Mouse (Mus musculus) gastrocnemius, postnatal 4 days (tissue): Measurements from ENCODE around the gene Vps36. TPM values are rescaled to one million over a fixed set of nuclear protein-coding genes. Genes with fewer than 3 reads are reported as not detected.
A peak's percentile ranks its signal among the peaks of the same experiment; 100 is the strongest.

Experiments
- DNase-seq, 2 experiments: peaks; one replicate each; pipeline ENCODE4 v3.0.0; 2021 to 2022; ENCODE audit warnings: low spot score in 2 of 2, mixed read lengths in 2 of 2
- total RNA-seq, 2 experiments: library from RNA; stranded (reverse); gene quantifications; 2 replicates each; pipeline ENCODE4 v1.2.3; 2021

Vps36 gene
- total RNA-seq, 2 experiments from 2014 or later: 24.3 to 24.6 TPM

- no peak for DNase-seq
These were observed 14.9 kb downstream of the Vps36 start for GRCm38 (mm10) chr8:22207535-22207934.

DNA sequence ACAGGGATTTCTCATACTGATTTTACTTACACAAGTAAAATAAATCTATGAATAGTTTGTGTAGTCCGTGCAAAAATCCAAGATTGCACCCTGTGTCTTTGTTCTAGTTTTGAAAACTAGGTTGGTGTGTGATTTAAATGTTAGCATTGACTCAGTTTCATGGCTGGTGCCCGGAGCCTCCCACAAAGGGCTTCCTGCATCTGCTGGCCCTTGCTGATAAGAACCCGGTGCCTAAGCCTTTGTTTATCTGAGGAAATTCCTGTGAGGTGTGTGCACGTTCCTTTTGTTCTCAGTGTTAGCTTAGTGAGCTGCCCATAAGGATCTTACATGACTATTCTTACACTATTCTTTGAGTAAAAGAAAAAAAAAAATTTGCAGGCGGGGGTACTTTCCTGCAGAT is 16.4 kb downstream of the Vps36 start:
- DNase-seq: no peak

DNA sequence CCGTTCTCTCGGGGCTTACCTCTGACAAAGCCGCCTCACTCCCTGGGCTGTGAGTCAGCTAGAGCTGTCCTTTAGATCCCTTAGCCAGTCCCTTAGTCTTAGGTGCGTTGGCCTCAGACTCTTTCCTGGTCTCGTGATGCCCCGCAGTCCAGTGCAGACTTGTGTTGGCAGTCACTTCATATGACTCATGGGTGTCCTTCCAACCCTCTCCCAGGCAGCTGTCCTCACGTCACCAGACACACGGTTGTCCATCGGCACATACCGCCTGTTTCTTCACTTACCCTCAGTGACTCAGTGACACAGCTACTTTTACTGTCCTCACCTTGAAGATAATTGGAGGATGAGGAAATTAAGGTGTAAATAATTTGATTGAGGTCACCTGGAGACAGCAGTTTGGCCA is 22.2 kb downstream of the Vps36 start:
- DNase-seq: no peak

DNA sequence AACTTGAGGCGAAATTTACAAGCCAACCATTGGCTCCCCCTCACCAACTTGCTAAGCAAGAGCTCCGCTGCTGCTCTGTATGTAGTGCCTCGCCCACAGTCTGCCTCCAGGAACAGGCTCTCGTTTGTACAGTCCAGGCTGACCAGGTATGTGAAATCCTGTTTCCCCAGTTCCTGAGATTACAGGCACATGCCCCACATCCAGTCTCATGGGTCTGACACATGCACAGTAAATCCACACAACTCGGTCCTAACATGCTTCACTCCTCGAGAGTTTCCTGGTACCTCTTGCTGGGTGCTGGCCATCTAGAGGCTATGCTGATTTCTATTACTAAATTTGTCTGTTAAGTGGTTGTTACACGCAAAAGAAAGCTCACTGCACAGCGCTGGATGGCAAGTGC is 33.8 kb downstream of the Vps36 start:
- DNase-seq: no peak

DNA sequence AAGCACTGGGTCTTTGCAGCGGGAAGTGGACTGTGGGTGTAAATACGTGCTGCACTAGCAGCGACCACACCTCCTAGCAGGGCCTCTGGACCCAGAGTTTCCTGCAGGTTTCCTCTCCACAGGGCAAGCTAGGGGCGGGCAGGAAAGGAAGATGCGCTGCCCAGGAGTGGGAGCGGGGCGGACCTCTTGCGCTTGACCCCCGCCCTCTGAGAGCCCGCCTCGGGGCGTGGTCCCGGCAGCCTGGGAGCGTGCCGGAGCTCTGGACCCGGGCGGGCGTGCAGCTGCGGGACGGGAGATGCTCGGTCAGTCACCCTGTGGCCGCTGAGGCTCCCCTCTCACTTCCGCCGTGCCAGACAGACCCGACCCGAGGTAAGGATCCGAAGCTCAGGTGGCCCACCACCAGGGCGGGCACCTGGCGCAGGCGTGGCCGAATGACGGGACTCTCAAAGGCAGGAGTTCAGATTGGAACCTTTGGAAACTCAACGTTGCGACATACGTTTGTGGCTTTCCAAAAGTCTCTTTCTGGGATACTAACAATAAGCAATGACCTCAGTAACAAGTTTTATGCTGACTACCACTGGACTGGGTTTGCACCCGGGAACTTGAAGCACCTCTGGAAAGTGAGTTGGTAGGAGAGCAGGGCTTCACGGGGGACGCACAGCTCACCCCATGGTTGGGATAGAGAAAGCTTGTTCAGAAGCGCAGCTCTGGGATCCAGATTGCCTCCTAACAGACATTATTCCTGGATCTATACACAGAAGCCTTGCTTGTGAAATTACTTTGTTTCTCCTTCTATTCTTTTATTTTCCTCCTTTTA is 34.7 kb downstream of the Vps36 start, which contains the start of gene Thsd1:
TSS of gene Thsd1 (plus strand) at position 253 of the 817 bp plus-strand sequence.
- DNase-seq: peak; percentile 53 to 67

DNA sequence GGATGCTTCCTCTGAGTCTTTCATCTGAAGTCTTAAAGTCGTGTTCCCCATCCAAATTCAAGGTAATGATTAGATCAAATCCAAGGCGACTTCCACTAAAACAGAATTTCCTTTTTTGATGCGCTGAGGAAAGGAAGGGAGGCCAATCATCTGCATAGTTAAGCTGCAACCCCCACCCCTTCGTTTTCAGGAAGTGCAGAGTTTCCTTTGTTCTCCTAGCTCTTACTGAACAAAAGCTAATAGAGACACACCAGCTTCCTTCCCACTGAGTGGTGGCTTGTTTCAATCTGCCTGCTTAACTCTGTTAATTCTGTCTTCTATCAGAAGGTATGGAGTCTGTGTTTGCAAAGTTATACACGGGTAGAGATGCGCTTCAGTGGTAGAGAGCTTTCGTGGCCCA is 36.0 kb downstream of the Vps36 start:
- no peak for DNase-seq

DNA sequence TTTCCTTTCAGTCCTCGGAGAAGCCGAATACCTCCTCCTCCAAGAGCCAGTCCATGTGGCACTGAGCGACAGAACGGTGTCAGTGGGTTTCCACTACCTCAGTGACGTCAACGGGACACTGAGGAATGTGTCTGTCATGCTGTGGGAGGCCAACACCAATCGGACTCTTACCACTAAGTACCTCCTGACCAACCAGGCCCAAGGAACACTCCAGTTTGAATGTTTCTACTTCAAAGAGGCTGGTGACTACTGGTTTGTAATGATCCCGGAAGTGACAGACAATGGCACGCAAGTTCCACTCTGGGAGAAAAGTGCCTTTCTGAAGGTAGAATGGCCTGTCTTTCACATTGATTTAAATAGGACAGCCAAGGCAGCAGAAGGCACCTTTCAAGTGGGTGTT is 50.4 kb downstream of the Vps36 start:
- no peak for DNase-seq

DNA sequence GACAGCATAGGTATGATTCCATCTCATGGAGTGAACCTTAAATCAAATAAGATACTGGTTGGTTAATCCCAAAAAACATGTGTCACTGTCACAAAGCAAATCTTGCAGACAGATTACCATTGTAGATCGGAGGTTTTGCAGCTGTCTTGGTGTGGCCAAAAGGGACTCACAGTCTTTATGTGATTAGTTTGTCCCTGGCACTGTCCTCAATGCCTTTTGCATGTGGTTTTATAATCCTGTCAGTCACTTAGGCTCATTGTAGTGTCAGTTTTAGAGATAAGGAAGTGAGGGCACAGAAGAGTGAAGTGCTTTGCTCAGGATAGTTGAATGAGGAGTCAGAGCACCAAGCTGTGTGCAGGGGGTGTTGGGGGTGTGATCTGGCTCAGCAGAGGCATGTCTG is 53.1 kb downstream of the Vps36 start:
- DNase-seq: no peak

DNA sequence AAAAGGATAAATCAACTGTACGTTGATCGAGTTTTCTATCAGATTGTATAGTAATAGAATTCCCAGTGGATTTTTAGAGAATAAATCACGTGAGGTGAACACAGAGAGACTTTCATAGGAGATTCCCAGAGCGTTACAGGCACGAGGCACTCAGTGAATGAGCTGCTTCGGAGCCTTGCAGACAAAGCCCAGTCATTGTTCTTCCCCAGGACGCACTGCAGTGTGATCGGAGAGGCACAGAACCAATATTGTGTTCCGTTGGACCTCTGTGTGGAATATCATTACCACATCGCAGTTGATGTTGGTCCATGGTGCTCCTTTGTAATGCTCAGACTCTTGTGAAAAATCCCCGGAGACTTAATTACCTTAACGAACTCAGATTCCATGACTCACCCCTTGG is 55.3 kb downstream of the Vps36 start:
- no peak for DNase-seq

GRCm38 (mm10) chr8:22249080-22249479 is 56.5 kb downstream of the Vps36 start:
- no peak for DNase-seq

DNA sequence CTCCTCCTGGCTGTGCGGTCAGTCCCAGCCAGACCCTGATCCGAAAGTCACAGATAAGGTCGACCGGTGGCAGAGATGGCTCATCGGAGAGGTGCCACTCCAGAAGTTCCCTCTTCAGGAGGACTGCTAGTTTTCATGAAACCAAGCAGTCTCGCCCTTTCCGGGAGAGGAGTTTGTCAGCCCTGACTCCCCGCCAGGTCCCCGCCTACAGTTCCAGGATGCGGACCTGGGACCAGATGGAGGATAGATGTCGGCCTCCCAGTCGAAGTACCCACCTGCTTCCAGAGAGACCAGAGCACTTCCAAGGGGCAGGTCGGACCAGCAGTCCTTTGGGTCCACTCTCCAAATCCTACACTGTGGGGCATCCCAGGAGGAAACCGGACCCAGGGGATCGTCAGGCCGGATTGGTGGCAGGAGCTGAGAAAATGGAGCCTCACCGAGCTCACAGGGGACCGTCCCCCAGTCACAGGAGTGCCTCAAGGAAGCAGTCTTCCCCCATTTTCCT is 66.4 kb downstream of the Vps36 start:
- DNase-seq: no peak

DNA sequence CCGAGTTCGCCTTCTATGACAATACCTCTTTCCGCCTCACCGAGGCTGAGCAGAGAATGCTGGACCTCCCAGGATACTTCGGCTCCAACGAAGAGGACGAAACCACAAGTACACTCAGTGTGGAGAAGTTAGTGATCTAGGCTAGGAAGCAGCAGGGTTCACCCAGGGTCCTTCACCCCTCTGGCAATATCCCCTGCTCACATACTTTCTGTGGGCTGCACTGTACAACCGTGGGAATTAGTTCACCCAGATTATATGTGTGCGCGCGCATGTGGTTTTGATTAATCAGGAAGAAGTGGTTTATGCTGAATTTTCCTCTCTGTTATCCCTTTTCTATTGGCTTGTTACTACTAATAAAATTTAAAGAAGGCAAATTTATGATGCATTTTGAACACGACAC is 66.9 kb downstream of the Vps36 start:
- DNase-seq: no peak

DNA sequence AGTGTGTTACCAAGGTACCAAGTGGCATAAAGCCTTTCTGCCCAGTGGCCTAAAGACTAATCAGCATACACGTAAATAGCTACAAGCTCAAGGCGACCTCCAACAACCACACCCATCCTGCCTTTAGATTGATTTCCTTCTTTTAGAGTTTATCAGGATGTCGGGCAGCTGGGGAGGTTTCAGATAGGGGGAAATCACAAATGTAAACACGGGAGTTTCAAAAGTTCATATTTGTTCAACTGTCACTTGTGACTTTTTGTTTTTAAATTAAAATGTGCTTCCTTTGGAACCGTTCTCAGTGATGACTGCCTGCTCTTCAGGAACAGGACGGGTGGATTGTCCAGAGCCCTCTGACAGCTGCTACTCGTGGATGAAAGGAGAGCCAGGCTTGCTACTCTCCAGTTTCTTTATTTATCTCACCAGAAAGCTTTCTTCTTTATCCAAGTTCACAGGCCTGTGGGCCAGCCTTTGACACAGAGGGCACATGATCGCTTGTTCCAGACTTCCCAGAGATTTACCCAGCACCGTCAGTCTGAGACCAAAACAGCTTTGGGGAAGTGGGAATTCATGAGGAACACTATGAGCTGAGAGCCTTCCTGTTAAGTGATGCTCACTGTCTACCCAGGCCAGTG is 67.6 kb downstream of the Vps36 start:
- DNase-seq: no peak

DNA sequence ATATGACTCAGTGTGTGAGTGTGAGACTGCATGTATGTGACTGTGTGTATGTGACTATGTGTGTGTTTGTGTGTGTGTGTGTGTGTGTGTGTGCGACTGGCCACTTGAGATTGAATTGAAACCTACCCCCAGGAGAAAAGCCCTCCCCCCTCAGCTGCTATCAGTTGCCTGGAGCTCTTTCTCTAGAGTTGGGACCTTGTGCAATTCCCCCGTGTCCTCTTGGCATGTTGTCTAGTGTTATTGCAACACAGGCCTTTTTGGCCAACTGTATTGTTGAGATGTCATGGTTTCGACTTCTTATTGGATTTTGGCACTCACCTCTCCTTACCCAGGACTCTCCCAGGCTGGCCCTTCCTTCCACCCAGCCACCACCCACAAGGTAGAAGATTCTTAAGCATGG is 69.7 kb downstream of the Vps36 start:
- no peak for DNase-seq

DNA sequence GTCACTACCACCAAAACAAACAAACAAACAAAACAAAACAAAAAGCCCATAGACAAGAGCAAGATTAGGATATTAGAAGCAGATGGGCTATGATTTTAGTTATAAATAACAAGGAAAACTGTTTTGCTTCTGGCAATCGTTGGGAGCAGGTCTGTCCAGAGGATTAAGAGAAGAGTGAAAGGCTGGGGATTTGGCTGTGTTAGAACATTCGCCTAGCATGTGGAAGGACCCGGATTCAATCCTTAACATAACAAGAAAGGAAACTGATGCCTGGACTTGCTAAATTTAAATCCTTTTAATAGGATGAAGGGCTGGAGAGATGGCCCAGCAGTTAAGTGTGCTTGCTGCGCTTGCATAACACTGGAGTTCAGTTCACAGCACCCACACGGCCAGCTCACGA is 71.7 kb downstream of the Vps36 start:
- peak in 1 of 2 experiments; percentile 4 for DNase-seq

GRCm38 (mm10) chr8:22264787-22265186 is 72.2 kb downstream of the Vps36 start:
- DNase-seq: peak in 1 of 2 experiments; percentile 3

- DNase-seq: no peak
These were observed 72.6 kb downstream of the Vps36 start for GRCm38 (mm10) chr8:22265194-22265593.

- DNase-seq: no peak
These were observed 74.2 kb downstream of the Vps36 start for GRCm38 (mm10) chr8:22266809-22267208.
